Mouse (Mus musculus) limb, embryonic 14.5 days (tissue): ENCODE measurements around the gene Ano10. TPM values are rescaled to one million over a fixed set of nuclear protein-coding genes. Genes with fewer than 3 reads are reported as not detected.

Experiments used
- ATAC-seq: fragments of 200-750 bp; cut with Nextera tagmentation; 2 replicates; pipeline ENCODE4 v1.8.0; 2017; ENCODE audit warnings: low read depth, moderate number of reproducible peaks, moderate TSS enrichment; ENCODE audit not compliant: low FRiP score
- DNase-seq: peaks from one replicate; pipeline ENCODE4 v3.0.0-alpha.2; 2015; ENCODE audit warnings: low spot score
- H3K27ac ChIP-seq: fragments of 300-500 bp; sonication (generic); replicated peaks from 2 replicates; pipeline ENCODE4 v1.5.1; 2014; ENCODE audit warnings: low read depth, mild to moderate bottlenecking, low read length, moderate library complexity, mixed read lengths
- H3K27me3 ChIP-seq: fragments of 300-500 bp; sonication (generic); 2 replicates; pipeline ENCODE4 v1.6.1; 2014; ENCODE audit warnings: low read length, mixed read lengths; ENCODE audit not compliant: control insufficient read depth, insufficient read depth
- H3K36me3 ChIP-seq: fragments of 300-500 bp; sonication (generic); 2 replicates; pipeline ENCODE4 v1.6.1; 2014; ENCODE audit warnings: mild to moderate bottlenecking, low read length, moderate library complexity, mixed read lengths; ENCODE audit not compliant: control insufficient read depth, insufficient read depth
- H3K4me1 ChIP-seq: fragments of 300-500 bp; sonication (generic); 2 replicates; pipeline ENCODE4 v1.6.1; 2014; ENCODE audit warnings: antibody characterized with exemption, low read length, mixed read lengths; ENCODE audit not compliant: control insufficient read depth, insufficient read depth
- H3K4me2 ChIP-seq: fragments of 300-500 bp; sonication (generic); replicated peaks from 2 replicates; pipeline ENCODE4 v1.6.1; 2014; ENCODE audit warnings: low read depth, mild to moderate bottlenecking, low read length, moderate library complexity; ENCODE audit not compliant: severe bottlenecking
- H3K4me3 ChIP-seq: fragments of 300-500 bp; sonication (generic); replicated peaks from 2 replicates; pipeline ENCODE4 v1.5.1; 2014; ENCODE audit warnings: low read length
- H3K9ac ChIP-seq: fragments of 300-500 bp; sonication (generic); 2 replicates; pipeline ENCODE4 v1.6.1; 2014; ENCODE audit warnings: mild to moderate bottlenecking, low read depth, low read length, moderate library complexity; ENCODE audit not compliant: severe bottlenecking
- H3K9me3 ChIP-seq: fragments of 300-500 bp; sonication (generic); 2 replicates; pipeline ENCODE4 v1.6.1; 2016; ENCODE audit warnings: low read length; ENCODE audit not compliant: control insufficient read depth
- POLR2A ChIP-seq: fragments of 200-500 bp; IDR thresholded peaks from 2 replicates; pipeline ENCODE4 v1.8.0; 2012; ENCODE audit warnings: inconsistent platforms, mild to moderate bottlenecking, moderate library complexity, borderline replicate concordance; ENCODE audit not compliant: insufficient read depth, insufficient read length; ENCODE audit errors: extremely low read depth
- WGBS: fragments of 180-500 bp; shearing (Covaris S2); extraction: QIAGEN DNeasy Blood & Tissue Kit; methylation state at CpG from one replicate; pipeline ENCODE4 v1.1.7; 2014; 5-methylcytosine and 5-hydroxymethylcytosine counted together
- polyA plus RNA-seq, 2 experiments: library from polyadenylated mRNA; depleted of rRNA in 1 of 2; stranded (reverse) in 1 of 2; unstranded in 1 of 2; fragments of >200 nt; fragmentation: Nextera tagmentation in 1 of 2; extraction: Ambion mirVana in 1 of 2; gene quantifications; 2 replicates each; pipeline versions ENCODE4 v1.2.1 to v1.2.3; 2012 to 2014

Gene Ano10
- polyA plus RNA-seq, 2 experiments: 34.4 to 49.4 TPM

- Histone ChIP-seq H3K4me3 (no peak overlapping the region), H3K27me3 (no peaks in the 10 kb centered on the region), H3K9me3 (no peaks in the 10 kb centered on the region), H3K27ac (no peak overlapping the region), H3K9ac (no peak overlapping the region), H3K36me3 (peaks cover 43% of the 10 kb centered on the region), H3K4me2 (no peak overlapping the region), H3K4me1 (no peaks in the 10 kb centered on the region)
- WGBS: 86% methylated on average over 3 of the region's 3 CpGs
- ATAC-seq (no peak), DNase-seq (no peak)
- no peak for TF ChIP-seq POLR2A
Measured at GRCm38 (mm10) chr9:122254386-122254785, 39.8 kb downstream of the Ano10 start.

- H3K9me3 ChIP-seq: no peaks in the 10 kb centered on the region
- H3K9ac ChIP-seq: no peak overlapping the region
- H3K4me1 ChIP-seq: no peaks in the 10 kb centered on the region
- ATAC-seq (no peak), DNase-seq (no peak)
- H3K27ac ChIP-seq: no peak overlapping the region
- 83% methylated on average over 1 of the region's 1 CpGs for WGBS
- H3K36me3 ChIP-seq: peaks cover 37% of the 10 kb centered on the region
- H3K4me3 ChIP-seq: no peak overlapping the region
- H3K27me3 ChIP-seq: no peaks in the 10 kb centered on the region
- TF ChIP-seq POLR2A: no peak
- no peak overlapping the region for H3K4me2 ChIP-seq
Measured at GRCm38 (mm10) chr9:122252113-122252512, 42.1 kb downstream of the Ano10 start.

- H3K9ac ChIP-seq: no peak overlapping the region
- H3K9me3 ChIP-seq: no peaks in the 10 kb centered on the region
- no peak overlapping the region for H3K4me2 ChIP-seq
- ATAC-seq (peak; percentile 23; the same call in 1 of the 2 replicates), DNase-seq (peak; percentile 18)
- no peak overlapping the region for H3K4me3 ChIP-seq
- TF ChIP-seq POLR2A: no peak
- no peaks in the 10 kb centered on the region for H3K4me1 ChIP-seq
- H3K36me3 ChIP-seq: peaks cover 20% of the 10 kb centered on the region
- WGBS: 51% methylated on average over 8 of the region's 8 CpGs
- no peaks in the 10 kb centered on the region for H3K27me3 ChIP-seq
- H3K27ac ChIP-seq: no peak overlapping the region
Measured at GRCm38 (mm10) chr9:122248168-122248567, 46.1 kb downstream of the Ano10 start.

GRCm38 (mm10) chr9:122247430-122248027 lies 46.7 kb downstream of the Ano10 start:
- H3K9ac ChIP-seq: no peak overlapping the region
- ATAC-seq: no peak
- H3K36me3 ChIP-seq: peaks cover 14% of the 10 kb centered on the region
- no peaks in the 10 kb centered on the region for H3K27me3 ChIP-seq
- 42% methylated on average over 13 of the region's 13 CpGs for WGBS
- H3K4me1 ChIP-seq: no peaks in the 10 kb centered on the region
- H3K4me3 ChIP-seq: no peak overlapping the region
- no peaks in the 10 kb centered on the region for H3K9me3 ChIP-seq
- TF ChIP-seq POLR2A: no peak
- peak; percentile 92 for DNase-seq
- no peak overlapping the region for H3K27ac ChIP-seq
- no peak overlapping the region for H3K4me2 ChIP-seq

- no peak overlapping the region for H3K4me3 ChIP-seq
- H3K27me3 ChIP-seq: no peaks in the 10 kb centered on the region
- H3K9me3 ChIP-seq: no peaks in the 10 kb centered on the region
- H3K4me1 ChIP-seq: no peaks in the 10 kb centered on the region
- ATAC-seq (no peak), DNase-seq (no peak)
- no peak overlapping the region for H3K4me2 ChIP-seq
- WGBS: 84% methylated on average over 8 of the region's 8 CpGs
- H3K27ac ChIP-seq: no peak overlapping the region
- no peak overlapping the region for H3K9ac ChIP-seq
- no peak for TF ChIP-seq POLR2A
- H3K36me3 ChIP-seq: peaks cover 6% of the 10 kb centered on the region; the same call in 1 of the 2 replicates
Measured at GRCm38 (mm10) chr9:122245879-122246278, 48.3 kb downstream of the Ano10 start.
